Mouse (Mus musculus): ENCODE measurements around the gene Smok3c.

DNA sequence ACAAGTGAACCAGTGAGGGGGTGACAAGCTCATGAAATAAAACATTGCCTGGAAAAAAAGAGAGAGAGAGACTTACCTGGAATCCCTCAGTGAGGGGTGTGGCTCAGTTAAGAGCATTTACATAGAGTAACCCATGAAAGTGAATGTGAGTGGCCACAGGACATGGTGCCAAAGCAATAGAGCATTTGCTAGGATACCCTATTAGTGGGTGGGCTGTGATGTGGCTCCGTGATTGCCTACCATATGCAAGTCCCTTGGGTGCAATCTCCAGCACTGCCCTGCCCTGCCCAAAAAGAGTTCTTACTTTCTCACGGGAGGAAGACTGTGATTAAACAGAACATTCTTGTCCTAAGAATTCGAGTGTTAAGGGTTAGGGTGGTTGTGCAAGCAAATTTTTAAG lies 54.1 kb downstream of the Smok3c start:
- TF ChIP-seq MAZ (IDR thresholded peaks at IDR 0.05; ENCODE audit: low read depth, low read length) (no peak), CTCF (IDR thresholded peaks at IDR 0.05 in 2 of 3, conservative IDR thresholded peaks at IDR 0.05 in 1 of 3; ENCODE audit: control insufficient read depth in 1 of 3, insufficient read depth in 1 of 3, low read depth in 2 of 3, low read length in 3 of 3, poor library complexity in 1 of 3, severe bottlenecking in 1 of 3) (no peak), MEF2A (IDR thresholded peaks at IDR 0.05; ENCODE audit: extremely low read depth, insufficient replicate concordance, low read depth, low read length, poor library complexity, severe bottlenecking) (no peak), NELFE (IDR thresholded peaks at IDR 0.05; ENCODE audit: low read depth, low read length) (no peak)
